Mouse (Mus musculus): ENCODE measurements at regions not wholly inside any gene's neighbourhood (a gene's known extent, or its start where the extent isn't known, plus 50 kb on each side); places are given as distances from the start of the nearest gene placed in this dataset.

DNA sequence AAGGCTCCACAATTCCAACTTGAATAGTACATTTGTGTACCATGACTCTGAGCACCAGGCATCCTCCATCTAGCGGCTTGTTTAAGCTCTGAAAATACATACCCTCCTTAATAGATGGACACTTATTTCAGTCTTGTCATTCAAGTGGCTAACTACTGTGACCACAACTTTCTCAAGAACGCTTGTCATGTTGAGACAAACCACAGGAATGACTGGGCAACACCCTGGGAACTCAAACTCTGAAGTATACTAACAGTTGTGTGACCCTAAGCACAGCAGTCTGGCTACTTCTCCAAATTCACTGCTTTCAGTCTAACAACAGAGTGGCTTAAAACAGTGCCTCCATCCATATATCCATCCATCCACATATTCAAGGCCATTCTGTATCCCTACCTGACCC, 380.4 kb upstream of the Thbs1 start:
- DNase-seq = no peak

- no peak for DNase-seq
Observed at GRCm38 (mm10) chr2:117742413-117742812, 369.3 kb upstream of the Thbs1 start.

DNA sequence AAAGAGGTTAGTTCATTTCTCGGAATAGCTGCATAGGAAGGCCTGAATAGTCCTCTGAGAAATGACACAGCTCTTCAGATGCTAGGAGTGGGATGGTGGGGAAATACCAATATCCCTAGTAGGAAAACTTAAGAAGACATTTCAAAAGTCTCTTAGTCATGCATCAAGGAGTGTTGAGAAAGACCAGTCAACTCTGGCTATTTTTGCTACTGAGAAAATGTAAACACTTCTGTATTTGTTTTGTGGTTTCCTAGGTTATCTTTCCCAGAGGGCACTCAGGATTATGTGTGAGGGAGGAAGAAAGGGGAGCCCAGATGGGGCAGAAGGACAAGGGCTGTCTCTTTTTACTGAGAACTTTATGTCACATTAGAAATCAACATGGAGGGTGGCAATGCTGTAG, 367.8 kb upstream of the Thbs1 start:
- DNase-seq = no peak

DNA sequence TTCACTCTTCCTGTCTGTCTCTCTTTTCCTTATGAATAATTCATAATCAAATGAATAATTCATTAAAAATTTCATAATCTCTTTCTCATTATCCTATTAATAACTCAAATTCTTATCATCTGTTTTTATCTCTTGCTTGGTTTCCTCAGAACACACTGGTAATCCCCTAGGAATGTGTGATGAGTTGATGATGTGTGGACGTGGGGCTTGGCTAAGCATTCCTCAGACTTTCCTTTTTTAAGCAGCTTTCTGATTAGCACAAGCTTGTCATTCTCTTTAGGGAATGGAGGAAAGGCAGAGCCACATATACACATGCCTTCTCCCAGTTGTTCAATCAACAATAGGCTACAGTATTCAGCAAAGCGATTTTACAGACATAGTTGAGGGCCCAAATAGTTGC, 365.9 kb upstream of the Thbs1 start:
- no peak for DNase-seq

- DNase-seq = no peak
Observed at GRCm38 (mm10) chr2:117747136-117747535, 364.5 kb upstream of the Thbs1 start.

- peak; percentile 77 for DNase-seq
Observed at GRCm38 (mm10) chr2:117748892-117749291, 362.8 kb upstream of the Thbs1 start.

DNA sequence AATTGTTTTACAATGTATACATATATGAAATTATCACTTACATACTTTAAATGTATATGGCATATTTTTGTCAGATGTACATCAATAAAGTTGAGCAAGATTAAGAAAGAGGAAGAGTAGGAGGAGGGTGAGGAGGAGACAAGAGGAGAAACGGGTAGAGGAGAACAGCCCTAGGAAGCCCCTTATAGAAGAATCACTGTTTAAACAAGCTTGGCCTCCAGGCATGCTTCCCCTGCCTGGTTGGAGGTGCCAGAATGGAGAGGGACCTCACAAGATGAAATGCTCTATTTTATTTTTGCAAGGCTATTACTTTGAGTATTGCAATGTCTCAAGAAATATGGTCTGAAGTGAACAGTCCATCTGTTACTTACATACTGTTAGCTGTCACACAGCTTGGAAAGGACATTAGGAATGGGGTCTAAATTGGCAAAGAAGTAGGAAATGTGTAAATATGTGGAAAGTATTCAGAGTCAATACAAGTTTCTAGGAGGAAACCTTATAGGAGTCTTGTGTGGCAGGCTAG, 352.1 kb upstream of the Thbs1 start:
- no peak for DNase-seq

DNA sequence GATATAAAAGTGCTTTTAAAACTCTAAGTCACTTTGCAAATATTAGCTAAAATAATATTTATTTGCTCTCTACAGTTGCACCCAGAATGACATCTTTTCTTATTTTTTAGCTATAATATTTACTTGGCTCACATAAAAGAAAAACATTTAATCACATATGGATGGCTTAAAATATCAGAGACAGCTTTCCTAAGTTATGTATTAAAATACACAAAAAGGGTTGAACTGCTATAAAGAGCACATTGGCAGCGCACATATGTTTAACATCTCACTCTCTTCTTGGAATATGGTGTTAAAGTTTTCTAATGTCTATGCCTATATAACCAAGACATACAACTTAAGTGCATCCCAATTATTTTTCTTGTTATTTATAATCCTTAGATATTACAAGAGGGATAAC, 348.0 kb upstream of the Thbs1 start:
- DNase-seq = no peak

DNA sequence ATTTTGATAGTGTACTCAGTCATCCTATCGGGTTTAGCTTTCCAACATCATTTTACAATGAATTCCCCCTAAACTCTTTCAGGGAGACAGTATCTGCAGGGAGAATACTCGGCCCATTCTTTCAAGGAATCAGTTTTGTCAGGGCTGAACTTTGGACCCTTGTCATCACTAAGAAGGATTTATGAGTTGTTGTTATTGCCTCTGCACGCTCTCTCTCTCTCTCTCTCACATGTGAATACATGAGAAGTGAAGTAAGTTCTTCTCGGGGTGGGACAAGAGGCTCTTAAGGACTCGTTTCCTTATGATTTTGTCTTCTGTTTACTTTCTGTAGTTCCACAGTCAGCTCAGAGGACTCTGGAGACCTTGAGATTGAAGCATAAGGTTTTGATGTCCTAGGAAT, 346.1 kb upstream of the Thbs1 start:
- DNase-seq = no peak

GRCm38 (mm10) chr2:117766450-117766849, 345.2 kb upstream of the Thbs1 start:
- DNase-seq = no peak

DNA sequence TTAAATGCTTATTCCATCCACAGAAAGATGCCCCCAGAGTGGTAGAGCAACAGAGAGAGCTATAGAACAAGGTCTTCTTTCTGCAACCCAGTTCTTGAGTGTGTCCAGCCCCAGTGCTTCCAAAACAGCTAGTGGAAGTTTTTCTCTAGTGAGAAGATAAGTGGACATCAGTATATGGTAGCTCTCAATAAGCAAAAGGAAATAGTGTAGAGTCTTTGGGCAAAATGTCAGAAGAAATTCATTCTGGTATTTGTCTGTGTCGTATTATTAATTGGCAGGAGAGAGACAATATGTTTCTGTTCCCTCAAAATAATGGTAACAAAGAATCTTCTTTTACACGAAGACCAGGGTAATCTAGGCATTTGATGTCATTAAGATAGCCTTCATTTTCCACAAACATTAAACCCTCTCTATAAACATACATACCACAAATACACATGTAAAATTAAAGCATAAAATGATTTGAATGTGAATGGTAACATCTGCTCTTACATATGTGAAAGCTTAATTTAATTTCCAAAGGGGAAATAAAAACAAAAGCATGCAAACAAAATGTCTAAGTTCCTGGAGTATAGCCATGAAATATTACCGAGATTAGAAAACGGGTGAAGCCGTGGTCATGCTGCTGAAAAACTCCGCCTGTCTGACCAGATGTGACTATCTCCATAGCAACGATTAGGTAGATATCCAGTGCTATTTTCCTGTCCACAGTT, 342.1 kb upstream of the Thbs1 start:
- no peak for DNase-seq

DNA sequence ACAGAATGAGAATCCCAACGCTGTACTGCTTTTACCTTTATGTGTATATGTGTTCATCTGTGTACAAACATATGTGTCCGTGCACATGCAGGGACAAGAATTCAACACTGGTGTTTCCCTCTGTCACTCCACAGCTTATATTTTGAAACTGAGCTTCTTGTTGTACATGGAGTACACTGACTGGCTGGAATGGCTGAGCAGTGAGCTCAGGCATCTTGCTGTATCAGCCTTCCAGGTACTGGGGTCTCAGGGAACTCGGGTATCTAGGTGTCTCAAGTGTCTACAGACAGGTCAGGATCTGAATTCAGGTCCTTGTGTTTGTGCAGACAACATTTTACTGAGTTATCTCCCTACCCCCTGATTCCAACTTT, 341.6 kb upstream of the Thbs1 start:
- DNase-seq = no peak

DNA sequence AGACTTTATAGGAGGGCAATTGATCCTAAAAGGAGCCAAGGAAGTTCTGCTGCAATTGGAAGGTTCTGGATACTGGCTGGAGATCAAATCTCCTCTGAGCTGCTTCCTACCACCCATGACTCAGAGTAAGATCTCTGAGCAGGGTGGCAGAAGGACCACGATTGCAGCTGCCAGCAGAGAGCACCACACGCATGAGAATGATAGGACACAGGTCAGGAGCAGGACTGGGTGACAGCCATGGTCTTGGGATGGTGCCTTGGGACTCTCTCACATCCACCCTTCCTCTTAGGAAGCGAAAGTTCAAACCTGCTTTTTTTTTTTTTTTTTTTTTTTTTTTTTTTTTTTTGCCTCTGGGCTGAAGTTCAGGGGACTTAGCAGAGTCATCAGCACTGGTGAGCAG, 331.4 kb upstream of the Thbs1 start:
- DNase-seq = peak; percentile 16

GRCm38 (mm10) chr2:117780816-117781215, 330.9 kb upstream of the Thbs1 start:
- peak; percentile 2 for DNase-seq

DNA sequence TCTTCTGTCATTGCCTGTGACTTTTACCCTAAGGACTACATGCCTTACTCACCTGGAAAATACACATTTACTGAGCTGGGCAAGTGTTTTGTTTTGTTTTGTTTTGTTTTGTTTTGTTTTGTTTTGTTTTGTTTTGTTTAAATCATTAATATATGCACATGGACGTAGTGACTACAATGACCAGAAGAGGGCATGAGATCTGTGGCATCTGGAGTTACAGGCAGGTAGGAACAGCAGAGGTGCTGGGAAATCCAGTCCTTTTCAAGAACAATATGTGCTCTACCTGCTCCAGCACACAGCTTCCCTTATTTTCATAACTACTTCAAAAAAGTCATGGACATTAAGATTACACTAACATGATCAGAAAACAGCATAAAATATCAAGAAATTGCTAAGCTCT, 324.4 kb upstream of the Thbs1 start:
- no peak for DNase-seq

DNA sequence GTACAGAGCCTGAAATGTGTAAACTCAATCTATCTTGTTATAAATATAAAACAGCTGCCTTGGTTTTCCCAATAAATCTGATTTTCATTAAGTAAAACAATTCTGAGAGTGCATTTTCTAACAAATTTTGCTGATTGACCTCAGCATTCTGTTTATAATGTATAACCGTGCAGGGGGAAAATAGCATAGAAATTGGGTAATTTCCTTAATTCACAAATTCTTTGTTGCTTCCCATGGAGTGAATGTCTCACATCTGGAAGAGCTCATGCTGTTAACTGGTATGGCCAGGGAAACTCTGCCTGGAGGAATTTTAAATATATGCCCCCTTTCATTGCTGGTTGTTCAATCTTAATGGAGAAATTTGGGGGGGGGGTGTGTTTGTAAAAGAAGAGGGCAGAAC, 317.4 kb upstream of the Thbs1 start:
- DNase-seq = no peak

DNA sequence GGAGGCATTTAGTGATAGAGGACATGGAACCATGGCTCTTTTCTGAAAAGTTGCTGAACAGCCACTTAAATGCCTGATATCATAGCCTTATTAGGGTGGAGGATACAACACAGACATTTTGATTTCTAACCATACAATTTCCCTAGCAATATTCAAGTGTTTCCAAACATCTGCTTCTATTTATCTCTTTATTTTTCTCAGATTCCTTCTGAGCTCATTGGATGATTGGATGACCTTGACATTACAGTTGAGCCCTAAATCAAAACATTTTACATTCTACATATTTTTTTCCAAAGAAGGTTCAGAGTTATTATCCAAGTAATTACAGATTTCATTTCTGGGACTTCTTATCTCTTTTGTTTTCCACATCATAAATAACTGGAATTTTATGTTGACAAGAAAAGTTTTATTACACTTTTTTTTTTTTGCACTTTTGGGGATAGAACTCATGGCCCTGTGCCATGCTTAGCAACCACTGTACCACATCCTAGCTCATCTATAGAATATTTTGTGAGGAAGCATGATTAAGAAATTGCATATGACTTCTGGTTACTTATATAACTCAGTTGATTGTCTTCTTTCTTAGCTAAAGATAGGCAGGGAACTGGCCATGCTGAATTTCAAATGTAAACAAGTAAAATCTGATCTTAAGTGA, 309.6 kb upstream of the Thbs1 start:
- DNase-seq = no peak

DNA sequence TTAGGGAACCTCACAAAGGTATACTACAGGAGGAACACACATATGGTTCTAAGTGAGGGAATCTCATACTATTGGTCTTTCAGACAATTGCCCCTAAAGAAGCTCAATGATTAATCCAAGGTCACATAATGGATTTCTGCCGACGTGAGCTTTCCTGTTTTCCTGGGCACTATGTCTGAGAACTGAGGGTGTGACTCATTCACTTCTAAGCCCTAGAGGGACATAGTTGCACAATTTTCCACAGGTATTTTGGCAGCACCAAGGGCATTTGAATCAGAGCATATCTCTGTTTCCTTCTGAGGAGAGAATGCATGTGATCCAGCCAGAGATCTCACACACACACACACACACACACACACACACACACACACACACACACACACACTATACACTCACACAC, 309.0 kb upstream of the Thbs1 start:
- DNase-seq = no peak

- no peak for DNase-seq
Observed at GRCm38 (mm10) chr2:117804686-117805085, 307.0 kb upstream of the Thbs1 start.

DNA sequence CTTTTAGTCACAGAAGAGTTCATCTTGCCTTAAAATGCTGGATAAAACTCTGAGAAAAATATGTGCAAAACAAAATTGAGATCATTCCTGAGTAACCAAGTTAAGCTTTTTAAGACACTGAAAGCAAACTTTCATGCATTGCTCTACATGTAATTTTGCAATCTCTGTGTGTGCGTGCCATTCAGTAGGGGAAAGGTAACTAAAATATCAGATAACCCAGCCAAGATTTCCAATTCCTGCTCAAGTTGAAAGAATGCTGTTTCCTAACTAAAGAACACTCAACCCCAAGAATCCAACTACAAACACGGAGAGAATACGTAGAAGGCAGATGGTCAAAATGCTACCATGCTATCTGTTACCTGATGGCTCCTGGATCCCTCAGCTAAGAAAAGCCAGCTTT, 304.6 kb upstream of the Thbs1 start:
- DNase-seq = no peak

- DNase-seq = no peak
Observed at GRCm38 (mm10) chr2:117811506-117811905, 300.2 kb upstream of the Thbs1 start.

DNA sequence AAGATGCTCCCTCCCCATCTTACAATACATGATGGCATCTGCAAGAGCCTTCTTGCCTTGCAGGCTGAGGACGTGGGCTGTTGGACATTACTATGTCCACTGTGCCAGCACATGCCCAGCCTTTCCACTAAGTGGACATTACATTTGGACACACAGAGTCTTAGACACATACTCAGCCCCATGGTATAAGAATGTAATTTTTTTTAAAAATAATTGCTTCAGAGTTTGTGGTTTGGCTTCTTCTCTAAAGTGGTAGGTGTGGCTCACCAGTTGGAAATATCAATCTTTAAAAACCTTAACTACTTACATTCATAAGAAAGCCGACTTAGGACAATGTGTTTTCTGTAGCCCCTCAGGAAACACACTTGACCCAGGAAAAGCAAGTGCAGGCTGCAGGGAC, 299.7 kb upstream of the Thbs1 start:
- DNase-seq = no peak

DNA sequence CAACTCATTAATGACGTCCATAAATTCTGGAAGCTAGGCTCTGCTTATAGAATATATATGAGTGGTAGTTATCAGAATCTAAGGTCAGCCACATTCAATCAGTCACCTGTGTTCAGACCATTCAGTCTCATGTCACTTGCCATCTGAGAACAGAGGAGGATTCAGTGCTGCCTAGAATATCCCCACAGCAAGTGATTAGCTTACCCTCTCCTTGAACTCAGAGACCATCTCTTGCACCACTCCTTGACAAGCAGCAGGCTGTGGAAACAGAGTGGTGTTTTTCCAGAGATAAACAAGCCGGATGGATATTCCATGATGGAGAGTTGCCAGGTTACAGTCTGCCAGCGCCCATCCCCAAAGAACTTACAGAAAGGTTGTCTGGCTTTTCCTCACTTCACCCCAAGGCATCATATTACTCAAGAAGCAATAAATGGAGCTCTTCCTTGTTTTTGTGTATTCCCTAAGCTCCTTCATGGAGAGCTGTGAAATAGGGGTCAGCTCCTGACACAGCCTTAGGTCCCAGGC, 291.9 kb upstream of the Thbs1 start:
- DNase-seq = no peak

DNA sequence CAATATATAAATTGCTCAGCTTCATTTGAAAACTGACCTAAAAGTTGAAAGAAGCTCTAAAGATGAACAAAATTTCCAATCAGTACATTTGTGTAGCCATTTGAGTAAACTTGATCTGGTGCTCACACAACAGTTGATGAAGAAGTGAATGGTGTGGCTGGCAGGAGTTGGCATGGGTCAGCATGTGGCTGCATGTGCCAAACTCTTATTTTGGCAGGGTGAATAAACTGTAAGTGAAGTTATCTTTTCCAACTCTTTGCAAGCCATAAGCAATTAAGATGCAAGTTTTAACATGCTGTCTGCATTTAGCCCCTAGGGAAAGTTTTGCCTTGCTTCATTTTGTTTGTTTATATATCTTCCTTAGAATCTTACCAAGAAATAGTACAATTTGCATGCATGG, 291.0 kb upstream of the Thbs1 start:
- DNase-seq = no peak

All from adrenal gland, postnatal 25 days (tissue).